Mouse (Mus musculus): Measurements from ENCODE around the gene Slc25a33. TPM values are rescaled to one million over a fixed set of nuclear protein-coding genes. Genes with fewer than 3 reads are reported as not detected.

Slc25a33 gene
- total RNA-seq (2021): 1 to 10 TPM; 5.8 to 9.0 TPM
- long read RNA-seq, experiment 1, transcript Slc25a33-201 (7 exons, 1,887 nt): major isoform, 20 of 22 reads
- long read RNA-seq, experiment 1, partial matches to known transcripts: 1 of 22 reads
- long read RNA-seq, experiment 1, other reads (novel, unspliced or antisense): 1 of 22 reads
- long read RNA-seq, experiment 2, transcript Slc25a33-201 (7 exons, 1,887 nt): major isoform, 14 of 15 reads
- long read RNA-seq, experiment 2, partial matches to known transcripts: 0 of 15 reads
- long read RNA-seq, experiment 2, other reads (novel, unspliced or antisense): 1 of 15 reads

- peak; percentile 97 for DNase-seq (ENCODE audit: low spot score in 2 of 2)
Measured at GRCm38 (mm10) chr4:149774094-149774470, at the start of gene Slc25a33. Gene Slc25a33, minus strand, starts transcription at chr4:149774277.

- no peak for DNase-seq (ENCODE audit: low spot score in 2 of 2)
Measured at GRCm38 (mm10) chr4:149822586-149823196, 48.6 kb upstream of the Slc25a33 start.

- peak; percentile 58 to 71 for DNase-seq (ENCODE audit: low spot score in 2 of 2)
Measured at GRCm38 (mm10) chr4:149822126-149822525, 48.0 kb upstream of the Slc25a33 start.

GRCm38 (mm10) chr4:149820569-149820968, 46.5 kb upstream of the Slc25a33 start:
- peak; percentile 66 to 82 for DNase-seq (ENCODE audit: low spot score in 2 of 2)

- no peak for DNase-seq (ENCODE audit: low spot score in 2 of 2)
Measured at GRCm38 (mm10) chr4:149819195-149819594, 45.1 kb upstream of the Slc25a33 start.

- no peak for DNase-seq (ENCODE audit: low spot score in 2 of 2)
Measured at GRCm38 (mm10) chr4:149816598-149816997, 42.5 kb upstream of the Slc25a33 start.

- DNase-seq (ENCODE audit: low spot score in 2 of 2): no peak
Measured at GRCm38 (mm10) chr4:149815586-149815985, 41.5 kb upstream of the Slc25a33 start.

- no peak for DNase-seq (ENCODE audit: low spot score in 2 of 2)
Measured at GRCm38 (mm10) chr4:149813409-149814184, 39.5 kb upstream of the Slc25a33 start.

- peak; percentile 69 to 81 for DNase-seq (ENCODE audit: low spot score in 2 of 2)
Measured at GRCm38 (mm10) chr4:149810372-149810771, 36.3 kb upstream of the Slc25a33 start.

GRCm38 (mm10) chr4:149808584-149809227, 34.6 kb upstream of the Slc25a33 start:
- DNase-seq (ENCODE audit: low spot score in 2 of 2): no peak

GRCm38 (mm10) chr4:149808060-149808567, 34.0 kb upstream of the Slc25a33 start:
- DNase-seq (ENCODE audit: low spot score in 2 of 2): no peak

- DNase-seq (ENCODE audit: low spot score in 2 of 2): peak; percentile 93 to 94
Measured at GRCm38 (mm10) chr4:149806699-149807381, 32.8 kb upstream of the Slc25a33 start.

GRCm38 (mm10) chr4:149802269-149802668, 28.2 kb upstream of the Slc25a33 start:
- DNase-seq (ENCODE audit: low spot score in 2 of 2): no peak

- no peak for DNase-seq (ENCODE audit: low spot score in 2 of 2)
Measured at GRCm38 (mm10) chr4:149800576-149800975, 26.5 kb upstream of the Slc25a33 start.

- no peak for DNase-seq (ENCODE audit: low spot score in 2 of 2)
Measured at GRCm38 (mm10) chr4:149800172-149800464, 26.0 kb upstream of the Slc25a33 start.

- no peak for DNase-seq (ENCODE audit: low spot score in 2 of 2)
Measured at GRCm38 (mm10) chr4:149799346-149800171, 25.5 kb upstream of the Slc25a33 start.

GRCm38 (mm10) chr4:149798684-149799309, 24.7 kb upstream of the Slc25a33 start:
- DNase-seq (ENCODE audit: low spot score in 2 of 2): no peak

- no peak for DNase-seq (ENCODE audit: low spot score in 2 of 2)
Measured at GRCm38 (mm10) chr4:149798116-149798515, 24.0 kb upstream of the Slc25a33 start.

- no peak for DNase-seq (ENCODE audit: low spot score in 2 of 2)
Measured at GRCm38 (mm10) chr4:149797220-149797610, 23.1 kb upstream of the Slc25a33 start.

Data from gastrocnemius, postnatal 4 days (tissue).